Mouse (Mus musculus): Measurements from ENCODE around the gene Cdc20.

- no peak for TF ChIP-seq CTCF (IDR thresholded peaks at IDR 0.05)
- no peak for TF ChIP-seq EP300 (IDR thresholded peaks at IDR 0.05)
Observed at GRCm38 (mm10) chr4:118383271-118383670, 53.9 kb downstream of the Cdc20 start.
